Mouse (Mus musculus): ENCODE results near the gene Mon1a.
A peak's percentile ranks its signal among the peaks of the same experiment; 100 is the strongest.

Mon1a gene

GRCm38 (mm10) chr9:107908410-107909158, 20.6 kb downstream of the Mon1a start:
- no peak for DNase-seq (ENCODE audit: low spot score in 2 of 2)

- no peak for DNase-seq (ENCODE audit: low spot score in 2 of 2)
Measured at GRCm38 (mm10) chr9:107910025-107910769, 22.2 kb downstream of the Mon1a start.

- DNase-seq (ENCODE audit: low spot score in 2 of 2) = no peak
Measured at GRCm38 (mm10) chr9:107914764-107915420, 26.9 kb downstream of the Mon1a start.

GRCm38 (mm10) chr9:107917895-107918608, 30.1 kb downstream of the Mon1a start:
- DNase-seq (ENCODE audit: low spot score in 2 of 2) = no peak

GRCm38 (mm10) chr9:107918884-107919283, 30.9 kb downstream of the Mon1a start:
- DNase-seq (ENCODE audit: low spot score in 2 of 2) = no peak

- no peak for DNase-seq (ENCODE audit: low spot score in 2 of 2)
Measured at GRCm38 (mm10) chr9:107919441-107919840, 31.5 kb downstream of the Mon1a start.

- peak; percentile 53 to 80 for DNase-seq (ENCODE audit: low spot score in 2 of 2)
Measured at GRCm38 (mm10) chr9:107923021-107923420, 35.1 kb downstream of the Mon1a start.

GRCm38 (mm10) chr9:107923956-107924355, 36.0 kb downstream of the Mon1a start:
- DNase-seq (ENCODE audit: low spot score in 2 of 2) = no peak

- DNase-seq (ENCODE audit: low spot score in 2 of 2) = no peak
Measured at GRCm38 (mm10) chr9:107925251-107925650, 37.3 kb downstream of the Mon1a start.

GRCm38 (mm10) chr9:107926920-107927420, 39.0 kb downstream of the Mon1a start:
- DNase-seq (ENCODE audit: low spot score in 2 of 2) = no peak

GRCm38 (mm10) chr9:107927749-107928148, 39.8 kb downstream of the Mon1a start:
- DNase-seq (ENCODE audit: low spot score in 2 of 2) = no peak

GRCm38 (mm10) chr9:107928169-107928568, 40.2 kb downstream of the Mon1a start, which contains the start of gene Actl11:
Actl11 (plus strand) TSS chr9:107928469.
- no peak for DNase-seq (ENCODE audit: low spot score in 2 of 2)

- no peak for DNase-seq (ENCODE audit: low spot score in 2 of 2)
Measured at GRCm38 (mm10) chr9:107932221-107932620, 44.3 kb downstream of the Mon1a start.

- DNase-seq (ENCODE audit: low spot score in 2 of 2) = no peak
Measured at GRCm38 (mm10) chr9:107934146-107934545, 46.2 kb downstream of the Mon1a start.

- DNase-seq (ENCODE audit: low spot score in 2 of 2) = no peak
Measured at GRCm38 (mm10) chr9:107935374-107935773, 47.4 kb downstream of the Mon1a start, which contains the start of gene Camkv. Camkv (plus strand) TSS chr9:107935674.

GRCm38 (mm10) chr9:107935790-107936214, 47.9 kb downstream of the Mon1a start:
- DNase-seq (ENCODE audit: low spot score in 2 of 2) = no peak

GRCm38 (mm10) chr9:107936215-107936822, 48.4 kb downstream of the Mon1a start:
- no peak for DNase-seq (ENCODE audit: low spot score in 2 of 2)

- no peak for DNase-seq (ENCODE audit: low spot score in 2 of 2)
Measured at GRCm38 (mm10) chr9:107936831-107937230, 48.9 kb downstream of the Mon1a start.

- no peak for DNase-seq (ENCODE audit: low spot score in 2 of 2)
Measured at GRCm38 (mm10) chr9:107947241-107948194, 59.6 kb downstream of the Mon1a start.
